Mouse (Mus musculus) bone marrow, adult 2 months (tissue): Measurements from ENCODE around the gene Tmem147. TPM values are rescaled to one million over a fixed set of nuclear protein-coding genes. Genes with fewer than 3 reads are reported as not detected.
A peak's percentile ranks its signal among the peaks of the same experiment; 100 is the strongest.

Experiments
- H3K27ac ChIP-seq: fragments of 200-500 bp; 2 replicates; pipeline ENCODE4 v1.5.1; 2012; ENCODE audit warnings: low read depth, mild to moderate bottlenecking, control low read depth, inconsistent platforms, low read length; ENCODE audit not compliant: control insufficient read depth, poor library complexity, insufficient read depth
- H3K4me1 ChIP-seq: fragments of 200-500 bp; 2 replicates; pipeline ENCODE4 v1.6.1; 2011; ENCODE audit warnings: low read length; ENCODE audit not compliant: control insufficient read depth, insufficient read depth
- H3K4me3 ChIP-seq: fragments of 200-500 bp; replicated peaks from 2 replicates; pipeline ENCODE3; 2011; ENCODE audit warnings: mild to moderate bottlenecking, low read depth, low read length, control low read depth; ENCODE audit not compliant: control insufficient read depth
- CTCF ChIP-seq: fragments of 200-500 bp; IDR thresholded peaks from 2 replicates; pipeline ENCODE4 v1.5.1; 2011; ENCODE audit warnings: low read length, control low read depth; ENCODE audit not compliant: control insufficient read depth, insufficient read depth
- POLR2A ChIP-seq: fragments of 200-500 bp; IDR thresholded peaks from 2 replicates; pipeline ENCODE4 v1.6.1; 2011; ENCODE audit warnings: low read depth, mild to moderate bottlenecking, control low read depth, low read length, borderline replicate concordance; ENCODE audit not compliant: control insufficient read depth
- WGBS: fragments of 180-500 bp; shearing (Covaris S2); methylation state at CpG from one replicate; pipeline ENCODE4 v1.1.7; 2018; 5-methylcytosine and 5-hydroxymethylcytosine counted together
- polyA plus RNA-seq: library from polyadenylated mRNA; stranded (reverse); fragments of >200 nt; gene quantifications from 2 replicates; pipeline ENCODE4 v1.2.4, GENCODE M21; 2011; ENCODE audit warnings: low replicate concordance; ENCODE audit not compliant: missing spikeins, insufficient read depth, insufficient read length

Tmem147 gene
- 49.6 and 95.6 TPM in 2 replicates for polyA plus RNA-seq

GRCm38 (mm10) chr7:30729396-30730063, at the start of gene Tmem147:
TSS of gene Tmem147 (minus strand) at chr7:30729540.
- Histone ChIP-seq H3K27ac (peak within 1 kb of the TSS; percentile 71), H3K4me1 (no peaks in the 10 kb centered on the region; the same call in 1 of the 2 replicates), H3K4me3 (peak within 1 kb of the TSS; percentile 84)
- TF ChIP-seq CTCF (peak; percentile 8; the same call in 1 of the 2 replicates), POLR2A (peak; percentile 61; the same call in 1 of the 2 replicates)
- WGBS: under 1% methylated on average over 60 of the region's 60 CpGs

- Histone ChIP-seq H3K4me1 (no peaks in the 10 kb centered on the region; the same call in 1 of the 2 replicates), H3K27ac (no peak overlapping the region), H3K4me3 (no peak overlapping the region)
- TF ChIP-seq POLR2A: no peak
- TF ChIP-seq CTCF: no peak
- 21% methylated on average over 1 of the region's 1 CpGs for WGBS
These were observed 48.6 kb upstream of the Tmem147 start for GRCm38 (mm10) chr7:30777911-30778310.

- H3K4me3 ChIP-seq: no peak overlapping the region
- no peak overlapping the region for H3K27ac ChIP-seq
- no peaks in the 10 kb centered on the region; the same call in 1 of the 2 replicates for H3K4me1 ChIP-seq
- no peak for TF ChIP-seq POLR2A
- no peak for TF ChIP-seq CTCF
- WGBS: 56% methylated on average over 7 of the region's 7 CpGs
These were observed 47.8 kb upstream of the Tmem147 start for GRCm38 (mm10) chr7:30777081-30777579.

GRCm38 (mm10) chr7:30776104-30776503, 46.8 kb upstream of the Tmem147 start:
- no peak overlapping the region for H3K4me3 ChIP-seq
- TF ChIP-seq POLR2A (no peak), CTCF (no peak)
- no peaks in the 10 kb centered on the region; the same call in 1 of the 2 replicates for H3K4me1 ChIP-seq
- H3K27ac ChIP-seq: no peak overlapping the region
- 65% methylated on average over 9 of the region's 9 CpGs for WGBS

GRCm38 (mm10) chr7:30769236-30769635, 39.9 kb upstream of the Tmem147 start:
- 45% methylated on average over 9 of the region's 9 CpGs for WGBS
- no peak for TF ChIP-seq CTCF
- TF ChIP-seq POLR2A: no peak
- Histone ChIP-seq H3K4me3 (no peak overlapping the region), H3K27ac (no peak overlapping the region), H3K4me1 (no peaks in the 10 kb centered on the region)

GRCm38 (mm10) chr7:30766408-30766807, 37.1 kb upstream of the Tmem147 start:
- Histone ChIP-seq H3K27ac (no peak overlapping the region), H3K4me3 (no peak overlapping the region), H3K4me1 (no peaks in the 10 kb centered on the region; the same call in 1 of the 2 replicates)
- TF ChIP-seq POLR2A (no peak), CTCF (no peak)
- 73% methylated on average over 4 of the region's 4 CpGs for WGBS

- TF ChIP-seq CTCF: no peak
- TF ChIP-seq POLR2A: no peak
- 57% methylated on average over 11 of the region's 11 CpGs for WGBS
- no peaks in the 10 kb centered on the region; the same call in 1 of the 2 replicates for H3K4me1 ChIP-seq
- H3K4me3 ChIP-seq: no peak overlapping the region
- H3K27ac ChIP-seq: no peak overlapping the region
These were observed 35.8 kb upstream of the Tmem147 start for GRCm38 (mm10) chr7:30765173-30765572.

- no peaks in the 10 kb centered on the region; the same call in 1 of the 2 replicates for H3K4me1 ChIP-seq
- H3K27ac ChIP-seq: no peak within 1 kb of the TSS
- no peak for TF ChIP-seq POLR2A
- no peak for TF ChIP-seq CTCF
- 73% methylated on average over 5 of the region's 5 CpGs for WGBS
- no peak within 1 kb of the TSS for H3K4me3 ChIP-seq
These were observed 34.1 kb upstream of the Tmem147 start, which contains the start of gene Dmkn for GRCm38 (mm10) chr7:30763456-30763855. TSS of gene Dmkn (plus strand) at chr7:30763756.
